Mouse (Mus musculus): Measurements from ENCODE around the gene P2rx7. TPM values are rescaled to one million over a fixed set of nuclear protein-coding genes. Genes with fewer than 3 reads are reported as not detected.

P2rx7 gene
- polyA plus RNA-seq, 1 experiment, result not detected

DNA sequence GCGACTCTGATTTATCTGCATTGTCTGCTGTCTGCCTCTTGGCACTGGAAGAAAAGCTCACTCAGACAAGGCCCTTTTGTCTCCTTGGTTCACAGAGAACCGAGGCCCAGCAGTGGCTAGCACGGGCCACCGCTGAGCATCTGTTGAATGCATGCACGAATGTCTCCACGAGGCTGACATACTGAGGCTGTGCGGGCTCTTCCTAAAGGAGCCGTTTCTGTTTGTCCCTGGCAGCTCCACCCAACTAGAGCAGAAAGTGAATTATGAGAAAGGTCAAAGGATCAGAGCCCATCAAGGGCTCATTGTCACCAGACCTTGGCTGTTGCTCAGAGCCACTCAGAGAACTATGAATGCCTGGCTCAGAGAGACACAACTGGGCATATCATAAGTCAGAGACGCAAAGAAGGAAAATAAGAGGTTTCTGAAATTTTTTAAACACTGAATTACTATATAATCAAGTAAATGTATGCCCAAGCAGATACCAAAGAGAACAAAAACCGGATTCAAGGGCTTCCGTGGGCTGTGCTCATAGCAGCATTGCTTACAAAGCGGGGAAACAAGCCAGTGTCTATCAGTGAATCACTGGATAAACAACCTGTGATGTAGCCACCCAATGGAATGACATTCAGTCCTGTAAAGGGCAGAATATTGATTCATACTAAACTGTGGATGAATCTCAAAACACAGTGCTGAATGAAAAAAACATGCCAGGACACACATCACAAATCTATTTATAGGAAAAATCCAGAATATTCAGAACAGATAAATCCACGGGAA is 49.9 kb downstream of the P2rx7 start:
- Histone ChIP-seq H3K27ac (ENCODE audit: insufficient read depth, low read depth, low read length) (no peak overlapping the region), H3K4me3 (ENCODE audit: insufficient read depth, low read depth, low read length) (no peak overlapping the region), H3K4me1 (ENCODE audit: control insufficient read depth, insufficient read depth, low read length) (peaks cover 3% of the 10 kb centered on the region; the same call in 1 of the 2 replicates)
- 43% methylated on average over 13 of the region's 13 CpGs for WGBS
- TF ChIP-seq POLR2A (IDR thresholded peaks at IDR 0.05; ENCODE audit: insufficient read depth, low read depth, low read length) (no peak), CTCF (IDR thresholded peaks at IDR 0.05; ENCODE audit: insufficient read depth, low read depth, low read length) (no peak)

GRCm38 (mm10) chr5:122695516-122695915 is 51.8 kb downstream of the P2rx7 start:
- H3K4me3 ChIP-seq (ENCODE audit: insufficient read depth, low read depth, low read length), result no peak overlapping the region
- H3K4me1 ChIP-seq (ENCODE audit: control insufficient read depth, insufficient read depth, low read length), result peaks cover 3% of the 10 kb centered on the region; the same call in 1 of the 2 replicates
- no peak overlapping the region for H3K27ac ChIP-seq (ENCODE audit: insufficient read depth, low read depth, low read length)
- no peak for TF ChIP-seq POLR2A (IDR thresholded peaks at IDR 0.05; ENCODE audit: insufficient read depth, low read depth, low read length)
- TF ChIP-seq CTCF (IDR thresholded peaks at IDR 0.05; ENCODE audit: insufficient read depth, low read depth, low read length), result no peak
- WGBS, result 64% methylated on average over 8 of the region's 8 CpGs

- 91% methylated on average over 10 of the region's 10 CpGs for WGBS
- Histone ChIP-seq H3K4me3 (ENCODE audit: insufficient read depth, low read depth, low read length) (no peak overlapping the region), H3K4me1 (ENCODE audit: control insufficient read depth, insufficient read depth, low read length) (peaks cover 3% of the 10 kb centered on the region; the same call in 1 of the 2 replicates), H3K27ac (ENCODE audit: insufficient read depth, low read depth, low read length) (no peak overlapping the region)
- TF ChIP-seq POLR2A (IDR thresholded peaks at IDR 0.05; ENCODE audit: insufficient read depth, low read depth, low read length), result no peak
- no peak for TF ChIP-seq CTCF (IDR thresholded peaks at IDR 0.05; ENCODE audit: insufficient read depth, low read depth, low read length)
These were observed 54.5 kb downstream of the P2rx7 start for GRCm38 (mm10) chr5:122698041-122698700.

- WGBS, result 85% methylated on average over 9 of the region's 9 CpGs
- Histone ChIP-seq H3K27ac (ENCODE audit: insufficient read depth, low read depth, low read length) (no peak overlapping the region), H3K4me1 (ENCODE audit: control insufficient read depth, insufficient read depth, low read length) (no peaks in the 10 kb centered on the region), H3K4me3 (ENCODE audit: insufficient read depth, low read depth, low read length) (no peak overlapping the region)
- TF ChIP-seq POLR2A (IDR thresholded peaks at IDR 0.05; ENCODE audit: insufficient read depth, low read depth, low read length), result no peak
- TF ChIP-seq CTCF (IDR thresholded peaks at IDR 0.05; ENCODE audit: insufficient read depth, low read depth, low read length), result no peak
These were observed 55.0 kb downstream of the P2rx7 start for GRCm38 (mm10) chr5:122698701-122699060.

DNA sequence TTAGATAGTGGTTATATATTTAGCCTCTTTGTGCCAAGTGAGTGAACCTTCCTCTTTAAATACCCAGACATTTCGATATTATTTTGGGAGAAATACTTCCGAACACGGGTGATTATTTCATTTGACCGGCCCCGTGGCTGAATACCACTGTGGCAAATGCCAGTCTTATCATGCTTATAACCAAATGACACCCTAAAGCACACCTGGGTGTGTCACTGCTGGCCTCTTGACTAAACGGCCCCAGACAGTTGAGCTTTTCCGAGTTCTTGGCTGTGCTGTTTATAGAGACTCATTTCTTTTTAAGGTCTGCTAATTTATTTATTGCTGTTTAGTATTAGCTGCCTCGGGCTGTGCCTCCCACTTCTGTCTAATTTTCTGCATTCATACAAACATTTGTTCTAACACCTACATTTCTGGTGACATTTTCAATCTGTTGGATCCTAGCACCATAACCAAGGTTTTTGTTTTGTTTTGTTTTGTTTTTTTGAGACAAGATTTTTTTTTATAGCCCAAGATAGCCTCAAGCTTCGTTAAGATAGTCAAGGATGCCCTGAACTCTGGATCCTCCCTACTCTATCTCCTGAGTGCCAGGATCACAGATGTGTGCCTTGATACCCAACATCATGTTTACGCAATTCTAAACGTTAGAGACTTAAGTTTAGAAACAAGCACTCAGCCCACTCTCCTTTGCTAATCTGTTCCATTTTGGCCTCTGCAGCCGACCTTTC is 56.6 kb downstream of the P2rx7 start:
- 60% methylated on average over 12 of the region's 12 CpGs for WGBS
- H3K4me1 ChIP-seq (ENCODE audit: control insufficient read depth, insufficient read depth, low read length), result no peaks in the 10 kb centered on the region
- TF ChIP-seq CTCF (IDR thresholded peaks at IDR 0.05; ENCODE audit: insufficient read depth, low read depth, low read length), result no peak
- no peak for TF ChIP-seq POLR2A (IDR thresholded peaks at IDR 0.05; ENCODE audit: insufficient read depth, low read depth, low read length)
- H3K27ac ChIP-seq (ENCODE audit: insufficient read depth, low read depth, low read length), result no peak overlapping the region
- H3K4me3 ChIP-seq (ENCODE audit: insufficient read depth, low read depth, low read length), result no peak overlapping the region

- WGBS, result 62% methylated on average over 5 of the region's 5 CpGs
- no peaks in the 10 kb centered on the region for H3K4me1 ChIP-seq (ENCODE audit: control insufficient read depth, insufficient read depth, low read length)
These were observed 57.1 kb downstream of the P2rx7 start for GRCm38 (mm10) chr5:122700837-122701212.

GRCm38 (mm10) chr5:122702156-122702555 is 58.4 kb downstream of the P2rx7 start:
- no peak for TF ChIP-seq CTCF (IDR thresholded peaks at IDR 0.05; ENCODE audit: insufficient read depth, low read depth, low read length)
- TF ChIP-seq POLR2A (IDR thresholded peaks at IDR 0.05; ENCODE audit: insufficient read depth, low read depth, low read length), result no peak
- WGBS, result 52% methylated on average over 6 of the region's 6 CpGs
- no peak overlapping the region for H3K27ac ChIP-seq (ENCODE audit: insufficient read depth, low read depth, low read length)
- no peak overlapping the region for H3K4me3 ChIP-seq (ENCODE audit: insufficient read depth, low read depth, low read length)
- H3K4me1 ChIP-seq (ENCODE audit: control insufficient read depth, insufficient read depth, low read length), result 0 out of 2 replicates have a peak, but pooled peaks cover 2% of the 10 kb centered on the region

More at GRCm38 (mm10) chr5:122700837-122701212, 57.1 kb downstream of the P2rx7 start:
- Histone ChIP-seq H3K27ac (ENCODE audit: insufficient read depth, low read depth, low read length) (no peak overlapping the region), H3K4me3 (ENCODE audit: insufficient read depth, low read depth, low read length) (no peak overlapping the region)
- TF ChIP-seq CTCF (IDR thresholded peaks at IDR 0.05; ENCODE audit: insufficient read depth, low read depth, low read length) (no peak), POLR2A (IDR thresholded peaks at IDR 0.05; ENCODE audit: insufficient read depth, low read depth, low read length) (no peak)

DNA sequence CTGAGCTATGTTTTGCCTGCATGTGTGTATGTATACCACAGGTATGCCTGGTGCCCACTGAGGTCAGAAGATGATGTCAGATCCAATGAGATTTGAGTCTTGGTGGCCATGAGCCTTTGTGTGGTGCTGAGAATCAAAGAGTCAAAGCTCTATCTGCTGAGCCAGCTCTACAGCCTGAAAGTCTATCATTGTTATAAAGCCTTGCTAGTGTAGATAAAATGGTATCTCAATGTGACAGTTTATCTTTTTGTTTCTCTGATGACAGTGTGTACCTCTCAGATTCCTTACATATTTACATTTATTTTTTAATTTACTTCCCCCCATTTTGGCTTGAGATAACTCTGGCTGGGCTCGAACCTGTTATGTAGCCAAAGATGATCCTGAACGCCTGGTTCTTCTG is 59.9 kb downstream of the P2rx7 start:
- WGBS, result 91% methylated on average over 2 of the region's 2 CpGs
- H3K4me1 ChIP-seq (ENCODE audit: control insufficient read depth, insufficient read depth, low read length), result 0 out of 2 replicates have a peak, but pooled peaks cover 2% of the 10 kb centered on the region
- TF ChIP-seq POLR2A (IDR thresholded peaks at IDR 0.05; ENCODE audit: insufficient read depth, low read depth, low read length) (no peak), CTCF (IDR thresholded peaks at IDR 0.05; ENCODE audit: insufficient read depth, low read depth, low read length) (no peak)
- H3K27ac ChIP-seq (ENCODE audit: insufficient read depth, low read depth, low read length), result no peak overlapping the region
- no peak overlapping the region for H3K4me3 ChIP-seq (ENCODE audit: insufficient read depth, low read depth, low read length)

All from olfactory bulb, adult 2 months (tissue).